ENCODE assay signal across 7 mouse cellular contexts in genomic region chr16:16212723-16213078, GRCm38 (mm10). TPM values are rescaled to one million over a fixed set of nuclear protein-coding genes. Genes with fewer than 3 reads are reported as not detected.
DNase-seq lines count a peak whose midpoint lies in the region; ATAC-seq and TF ChIP-seq lines count a peak whose summit lies in the region.

No protein-coding gene starts in this region.

- H3K27me3 ChIP-seq in lung, embryonic 14.5 days (ENCODE audit: insufficient read depth, low read length): peaks cover 13% of the 10 kb centered on the region
- peaks cover 38% of the 10 kb centered on the region for H3K27me3 ChIP-seq in forebrain, embryonic 12.5 days
- peaks cover 10% of the 10 kb centered on the region for H3K27me3 ChIP-seq in neural tube, embryonic 14.5 days (ENCODE audit: control insufficient read depth, insufficient read depth, low read length)

- no peak overlapping the region for H3K9ac ChIP-seq in lung, embryonic 14.5 days
- peak overlapping the region; percentile 54; the same call in 1 of the 2 replicates for H3K9ac ChIP-seq in forebrain, embryonic 12.5 days
- peak overlapping the region; percentile 52 for H3K9ac ChIP-seq in neural tube, embryonic 14.5 days (replicated peaks; ENCODE audit: low read depth, low read length)

- H3K9me3 ChIP-seq in lung, embryonic 14.5 days (ENCODE audit: low read depth, low read length): no peaks in the 10 kb centered on the region
- no peaks in the 10 kb centered on the region for H3K9me3 ChIP-seq in forebrain, embryonic 12.5 days
- H3K9me3 ChIP-seq in neural tube, embryonic 14.5 days (ENCODE audit: control insufficient read depth, low read length): no peaks in the 10 kb centered on the region

- intact Hi-C loops in left cerebral cortex, postnatal 25 days (cut with DNase I): loop anchor here (2.0 to 10.0 kb wide), 2 partner anchors 90 to 328 kb away; partner anchors contain the start of gene Yars2

- ATAC-seq in lung, embryonic 14.5 days (ENCODE audit: insufficient read depth): no peak
- peak; percentile 7; the same call in 1 of the 2 replicates for ATAC-seq in forebrain, embryonic 12.5 days (ENCODE audit: low FRiP score)
- no peak for ATAC-seq in neural tube, embryonic 14.5 days (ENCODE audit: low read depth)

- H3K36me3 ChIP-seq in lung, embryonic 14.5 days (ENCODE audit: insufficient read depth): no peaks in the 10 kb centered on the region
- no peaks in the 10 kb centered on the region for H3K36me3 ChIP-seq in forebrain, embryonic 12.5 days (replicated peaks)
- H3K36me3 ChIP-seq in neural tube, embryonic 14.5 days (ENCODE audit: control insufficient read depth, insufficient read depth, low read length): no peaks in the 10 kb centered on the region

- H3K27ac ChIP-seq in lung, embryonic 14.5 days (ENCODE audit: low read depth): no peak overlapping the region
- no peak overlapping the region for H3K27ac ChIP-seq in forebrain, embryonic 12.5 days
- H3K27ac ChIP-seq in neural tube, embryonic 14.5 days (ENCODE audit: low read depth, low read length): no peak overlapping the region

- TF ChIP-seq CTCF in lung, embryonic 14.5 days (IDR thresholded peaks at IDR 0.05; ENCODE audit: low read depth): no peak

- 14% methylated on average over 7 of the region's 7 CpGs for WGBS in lung, embryonic 14.5 days
- 19% methylated on average over 7 of the region's 7 CpGs for WGBS in forebrain, embryonic 12.5 days
- 15% methylated on average over 7 of the region's 7 CpGs for WGBS in neural tube, embryonic 14.5 days

- H3K4me2 ChIP-seq in lung, embryonic 14.5 days: peak overlapping the region; percentile 81
- H3K4me2 ChIP-seq in forebrain, embryonic 12.5 days: peak overlapping the region; percentile 100
- H3K4me2 ChIP-seq in neural tube, embryonic 14.5 days (ENCODE audit: low read depth, low read length): peak overlapping the region; percentile 100

- H3K4me1 ChIP-seq in lung, embryonic 14.5 days (ENCODE audit: insufficient read depth): no peaks in the 10 kb centered on the region
- H3K4me1 ChIP-seq in forebrain, embryonic 12.5 days: peaks cover 11% of the 10 kb centered on the region; the same call in 1 of the 2 replicates
- no peaks in the 10 kb centered on the region for H3K4me1 ChIP-seq in neural tube, embryonic 14.5 days (ENCODE audit: control insufficient read depth, insufficient read depth, low read length)

- DNase-seq in lung, embryonic 14.5 days: no peak
- no peak for DNase-seq in lung, adult 18-20 months
- peak; percentile 48 to 52 for DNase-seq in left cerebral cortex, postnatal 25 days (ENCODE audit: low spot score in 2 of 2)
- DNase-seq in right cerebral cortex, postnatal 10 days (ENCODE audit: low spot score in 2 of 2): no peak
- DNase-seq in testis, postnatal 10 days (ENCODE audit: low spot score): no peak

- H3K4me3 ChIP-seq in lung, embryonic 14.5 days (ENCODE audit: low read depth, low read length): peak overlapping the region; percentile 61
- H3K4me3 ChIP-seq in forebrain, embryonic 12.5 days (replicated peaks): peak overlapping the region; percentile 69
- H3K4me3 ChIP-seq in neural tube, embryonic 14.5 days (ENCODE audit: low read depth, low read length): peak overlapping the region; percentile 67

RNA-seq across cellular contexts. Expression of gene Pkp2, which starts 0.4 kb away (rescaled TPM):
- 8.4 and 10.6 TPM in 2 replicates for polyA plus RNA-seq in lung, embryonic 14.5 days (2014; fragmentation: Nextera tagmentation; extraction: Ambion mirVana)
- polyA plus RNA-seq in forebrain, embryonic 12.5 days (2016; fragmentation: Nextera tagmentation; extraction: Ambion mirVana): 2.4 and 2.9 TPM in 2 replicates
- 1 to 10 TPM; 5.7 to 6.3 TPM for total RNA-seq in left cerebral cortex, postnatal 25 days (2021)
- polyA plus RNA-seq in neural tube, embryonic 14.5 days (2014; fragmentation: Nextera tagmentation; extraction: Ambion mirVana): 2.0 and 2.2 TPM in 2 replicates

Comparison
In these comparisons a context has a peak if more than half of its experiments do, and no peak if none do; other contexts are left out.
1. DNase-seq: peak in left cerebral cortex, postnatal 25 days (2 of 2); none in lung, embryonic 14.5 days (single experiment), lung, adult 18-20 months (0 of 2), right cerebral cortex, postnatal 10 days (0 of 2) and testis, postnatal 10 days (single experiment).
2. Peak in every context shown above with its lines, with median percentiles within 50 percentile points of each other: H3K4me2 ChIP-seq and H3K4me3 ChIP-seq.